Mouse (Mus musculus): Measurements from ENCODE around the gene Loxl4. TPM values are rescaled to one million over a fixed set of nuclear protein-coding genes. Genes with fewer than 3 reads are reported as not detected.

The Loxl4 gene
- polyA plus RNA-seq (2015; fragmentation: Illumina TruSeq; extraction: RNeasy Lipid Tissue Mini Kit (QIAGEN cat#74804); ENCODE audit: insufficient read depth, low replicate concordance) = 0.44 TPM

GRCm38 (mm10) chr19:42612654-42613053 is at the start of gene Loxl4:
TSS of gene Loxl4 (minus strand) at chr19:42612813.

Other genes starting within 250 kb of the Loxl4 start
- not detected for gene Crtac1, start 181.0 kb downstream of the Loxl4 start, polyA plus RNA-seq (2015; fragmentation: Illumina TruSeq; extraction: RNeasy Lipid Tissue Mini Kit (QIAGEN cat#74804); ENCODE audit: insufficient read depth, low replicate concordance)
- gene R3hcc1l, start 94.1 kb downstream of the Loxl4 start, polyA plus RNA-seq (2015; fragmentation: Illumina TruSeq; extraction: RNeasy Lipid Tissue Mini Kit (QIAGEN cat#74804); ENCODE audit: insufficient read depth, low replicate concordance) = 42.0 TPM
- gene Pyroxd2, start 140.0 kb upstream of the Loxl4 start, polyA plus RNA-seq (2015; fragmentation: Illumina TruSeq; extraction: RNeasy Lipid Tissue Mini Kit (QIAGEN cat#74804); ENCODE audit: insufficient read depth, low replicate concordance) = 4.1 TPM
- 9.6 TPM for gene Hps1, start 167.2 kb upstream of the Loxl4 start, polyA plus RNA-seq (2015; fragmentation: Illumina TruSeq; extraction: RNeasy Lipid Tissue Mini Kit (QIAGEN cat#74804); ENCODE audit: insufficient read depth, low replicate concordance)